Mouse (Mus musculus) ES-Bruce4 (cell line): ENCODE measurements around the gene Sgpp2.

Experiments
- CTCF ChIP-seq: IDR thresholded peaks from one replicate; pipeline ENCODE4 v1.8.1; 2011; ENCODE audit warnings: low read depth, low read length
- EP300 ChIP-seq: IDR thresholded peaks from 2 replicates; pipeline ENCODE4 v1.6.1; 2011; ENCODE audit warnings: low read depth, low read length; ENCODE audit not compliant: insufficient read depth
- POLR2A ChIP-seq: IDR thresholded peaks from one replicate; pipeline ENCODE4 v1.8.1; 2011; ENCODE audit warnings: low read length; ENCODE audit not compliant: insufficient read depth

DNA sequence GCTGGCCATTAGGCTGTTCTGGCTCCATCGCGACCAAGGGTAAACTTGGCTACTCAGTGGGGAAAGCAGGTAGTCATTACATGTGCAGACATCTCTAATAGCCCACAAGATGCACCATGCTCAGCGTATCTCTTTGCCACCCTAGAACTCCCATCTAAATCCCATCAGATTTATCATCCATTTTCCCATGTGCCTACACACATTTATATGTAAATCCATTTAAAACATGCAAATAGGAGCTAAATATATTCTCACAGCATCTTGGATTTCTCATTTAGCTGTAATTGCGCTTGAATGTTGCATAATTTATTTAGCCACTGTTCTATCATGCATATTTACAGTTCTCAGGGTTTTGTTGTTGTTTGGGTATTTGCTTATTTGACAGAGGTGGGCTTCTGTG is 70.8 kb downstream of the Sgpp2 start:
- TF ChIP-seq POLR2A, result no peak
- no peak for TF ChIP-seq EP300
- no peak for TF ChIP-seq CTCF
